32 mouse cellular contexts compared by ENCODE assay signal in genomic region chr11:68295474-68295873, GRCm38 (mm10).
"Had no signal": no experiment of that assay in that cellular context is flagged by ENCODE, and none has a peak within 500 bp of the region (broad histone marks: within the 10 kb centered on the region; RNA-seq: fewer than 3 reads in every experiment).

No protein-coding gene starts in this region.

- H3K9me3 ChIP-seq: limb, embryonic 10.5 days; limb, embryonic 12.5 days; limb, embryonic 13.5 days; limb, embryonic 15.5 days; liver, embryonic 12.5 days; liver, embryonic 13.5 days; liver, embryonic 15.5 days; lung, embryonic 15.5 days; megakaryocyte, embryonic 14.5 days; midbrain, embryonic 10.5 days; midbrain, embryonic 12.5 days; midbrain, embryonic 13.5 days; midbrain, embryonic 15.5 days; neural tube, embryonic 12.5 days had no signal

- H3K4me2 ChIP-seq: limb, embryonic 12.5 days; limb, embryonic 13.5 days; limb, embryonic 15.5 days; liver, embryonic 11.5 days; liver, embryonic 12.5 days; liver, embryonic 13.5 days; liver, embryonic 15.5 days; lung, embryonic 14.5 days; lung, embryonic 15.5 days; midbrain, embryonic 11.5 days; midbrain, embryonic 12.5 days; midbrain, embryonic 13.5 days; midbrain, embryonic 15.5 days; neural tube, embryonic 12.5 days had no signal

- DNase-seq: left cerebral cortex, postnatal 4 days; liver; liver, embryonic 13.5 days; liver, postnatal 0 days; lung, adult 18-20 months; lung, adult 2 months; lung, embryonic 14.5 days; lung, postnatal 10 days; lung, postnatal 14 days; lung, postnatal 36 days; lung, postnatal 4 days; midbrain, embryonic 14.5 days had no signal

- H3K36me3 ChIP-seq: limb, embryonic 10.5 days; limb, embryonic 12.5 days; limb, embryonic 13.5 days; limb, embryonic 15.5 days; liver, embryonic 12.5 days; liver, embryonic 13.5 days; liver, embryonic 15.5 days; lung, embryonic 15.5 days; midbrain, embryonic 12.5 days; midbrain, embryonic 13.5 days; midbrain, embryonic 15.5 days; neural tube, embryonic 12.5 days had no signal

- H3K4me3 ChIP-seq: limb, embryonic 10.5 days; limb, embryonic 12.5 days; limb, embryonic 13.5 days; limb, embryonic 15.5 days; liver, embryonic 12.5 days; liver, embryonic 13.5 days; liver, embryonic 15.5 days; lung, embryonic 15.5 days; megakaryocyte, embryonic 14.5 days; midbrain, embryonic 10.5 days; midbrain, embryonic 12.5 days; midbrain, embryonic 13.5 days; midbrain, embryonic 15.5 days; myocyte; neural tube, embryonic 12.5 days had no signal

- H3K27ac ChIP-seq: limb, embryonic 10.5 days; limb, embryonic 12.5 days; limb, embryonic 13.5 days; limb, embryonic 15.5 days; liver, embryonic 12.5 days; liver, embryonic 13.5 days; liver, embryonic 14.5 days; liver, embryonic 15.5 days; lung, embryonic 15.5 days; macrophage; midbrain, embryonic 10.5 days; midbrain, embryonic 12.5 days; midbrain, embryonic 13.5 days; midbrain, embryonic 15.5 days; neural tube, embryonic 12.5 days had no signal

- H3K9ac ChIP-seq: limb, embryonic 12.5 days; limb, embryonic 13.5 days; limb, embryonic 15.5 days; liver, embryonic 12.5 days; liver, embryonic 13.5 days; liver, embryonic 14.5 days; liver, embryonic 15.5 days; liver, postnatal 0 days; lung, embryonic 14.5 days; lung, embryonic 15.5 days; midbrain, embryonic 12.5 days; midbrain, embryonic 13.5 days; midbrain, embryonic 15.5 days; neural tube, embryonic 12.5 days had no signal

- H3K4me1 ChIP-seq: liver, embryonic 12.5 days; liver, embryonic 13.5 days; liver, embryonic 15.5 days had no signal

- ATAC-seq: liver, embryonic 12.5 days; liver, postnatal 0 days; lung, postnatal 0 days; midbrain, embryonic 13.5 days; midbrain, embryonic 15.5 days; midbrain, embryonic 16.5 days had no signal

- H3K27me3 ChIP-seq: liver, embryonic 12.5 days; liver, embryonic 15.5 days; midbrain, embryonic 13.5 days; midbrain, embryonic 15.5 days; neural tube, embryonic 12.5 days had no signal
